Mouse (Mus musculus): ENCODE data around the gene Sqor. TPM values are rescaled to one million over a fixed set of nuclear protein-coding genes. Genes with fewer than 3 reads are reported as not detected.

Sqor gene
- total RNA-seq, 4 experiments from 2014 or later: 7.8 to 14.8 (median 8.1) TPM

DNA sequence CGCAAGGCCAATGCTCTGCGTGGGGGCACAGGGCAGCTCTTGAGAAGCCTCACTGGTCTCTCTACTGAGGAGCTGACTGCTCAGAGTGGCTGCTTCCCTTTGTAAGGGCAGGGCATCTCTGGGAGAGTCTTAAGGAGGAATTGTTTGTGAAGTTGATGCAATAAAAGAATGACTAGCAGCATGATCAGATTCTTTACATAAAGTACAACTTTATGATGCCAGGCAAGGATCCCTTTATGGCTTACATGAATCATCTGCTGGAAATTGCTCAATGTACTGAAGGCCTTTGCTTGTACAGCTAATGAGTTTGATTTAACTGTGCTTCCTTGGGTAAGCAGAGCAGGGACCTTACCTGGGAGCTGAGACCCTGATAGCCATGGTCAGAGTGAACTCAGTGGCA is 18.7 kb downstream of the Sqor start:
- no peak for DNase-seq (ENCODE audit: low spot score in 2 of 2)

DNA sequence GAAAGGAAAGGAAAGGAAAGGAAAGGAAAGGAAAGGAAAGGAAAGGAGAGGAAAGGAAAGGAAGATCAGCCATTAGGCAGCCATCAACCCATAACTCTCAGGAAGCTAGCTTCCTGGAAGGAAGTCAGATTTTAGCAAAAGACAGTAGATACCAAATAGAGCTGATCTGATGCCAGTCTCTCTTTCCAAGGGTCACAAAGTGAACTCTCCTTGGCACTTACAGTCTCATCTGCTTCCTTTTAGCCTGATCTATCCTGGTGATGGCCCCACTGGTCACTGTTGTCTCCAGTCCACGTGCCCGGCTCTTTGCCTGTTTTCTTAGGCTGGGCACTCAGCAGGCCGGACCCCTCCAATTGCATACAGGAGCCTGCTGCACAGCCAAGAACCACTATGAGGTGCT is 19.7 kb downstream of the Sqor start:
- DNase-seq (ENCODE audit: low spot score in 2 of 2): no peak

DNA sequence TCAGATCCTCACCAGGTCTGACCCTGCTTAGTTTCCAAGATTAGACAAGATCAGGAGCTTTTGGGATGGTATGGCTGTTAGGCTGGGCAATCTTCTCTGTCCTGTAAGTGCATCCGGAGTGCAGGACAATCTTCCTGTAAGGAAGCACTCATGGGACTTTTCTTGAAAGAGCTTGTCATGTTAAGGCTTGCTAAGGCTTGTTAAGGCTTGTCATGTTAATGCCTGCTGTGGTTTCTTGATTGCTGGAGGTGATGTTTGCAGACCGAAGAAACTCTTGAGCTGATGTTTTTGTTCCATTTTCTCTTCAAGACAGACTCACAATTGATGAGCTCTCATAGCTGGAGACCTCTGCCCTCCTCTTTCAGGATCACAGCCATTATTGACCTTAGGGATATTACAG is 21.1 kb downstream of the Sqor start:
- DNase-seq (ENCODE audit: low spot score in 2 of 2): no peak

DNA sequence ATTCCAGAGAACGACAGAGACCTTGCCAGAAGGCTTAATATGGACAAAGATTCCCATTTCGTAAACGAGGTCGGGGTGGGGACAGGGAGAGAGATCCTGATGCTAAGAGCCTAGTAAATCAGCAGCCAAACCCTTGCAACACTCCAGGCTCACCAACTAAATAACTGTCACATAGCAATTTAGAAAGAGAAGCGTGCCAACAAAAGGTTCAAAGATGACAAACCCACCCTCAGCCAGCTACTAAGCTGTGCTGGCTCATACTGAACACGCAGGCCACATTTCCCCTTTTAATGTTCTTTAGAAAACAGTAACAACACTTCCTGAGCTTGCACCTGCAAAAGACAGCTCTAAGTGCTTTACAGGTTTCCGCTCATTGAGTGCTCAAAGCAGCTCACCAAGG is 24.3 kb downstream of the Sqor start:
- no peak for DNase-seq (ENCODE audit: low spot score in 2 of 2)

DNA sequence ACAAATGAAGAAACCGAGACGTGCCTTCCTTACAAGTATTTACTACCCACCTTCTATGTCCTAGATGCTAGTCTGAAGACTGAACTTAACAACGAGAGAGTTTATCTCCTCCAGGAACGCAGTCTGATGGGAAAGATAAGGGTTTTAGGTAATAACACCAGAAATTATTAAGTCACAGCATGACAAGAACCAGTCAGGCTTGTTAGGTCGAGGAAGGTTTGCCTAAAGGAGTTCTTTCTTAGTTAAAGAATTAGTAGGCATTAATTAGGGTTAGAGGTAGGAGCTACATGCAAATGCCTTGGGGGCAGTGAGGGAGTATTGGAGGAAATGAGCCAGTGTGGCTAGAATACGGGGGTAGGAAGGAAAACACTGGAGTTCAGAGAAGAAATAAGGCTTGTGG is 24.7 kb downstream of the Sqor start:
- DNase-seq (ENCODE audit: low spot score in 2 of 2): no peak

DNA sequence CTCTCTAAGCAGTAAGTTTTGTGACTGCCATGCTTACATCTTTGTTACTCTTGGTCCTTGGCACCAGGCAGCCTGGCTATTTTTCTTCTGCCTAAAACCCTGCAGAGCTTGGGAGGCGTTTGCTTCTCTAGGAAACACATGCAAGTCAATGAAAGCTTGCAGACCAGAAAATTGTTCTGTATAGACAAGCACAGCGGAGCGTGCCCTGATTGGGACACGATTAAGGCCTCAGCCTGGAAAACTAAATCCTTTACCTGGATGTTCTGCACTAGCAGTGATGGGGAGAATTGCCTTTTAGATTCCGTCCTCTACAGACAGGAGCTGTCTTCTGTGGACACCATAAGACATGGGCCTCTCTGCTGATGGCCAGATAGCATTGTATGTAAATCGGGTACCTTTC is 39.4 kb downstream of the Sqor start:
- DNase-seq (ENCODE audit: low spot score in 2 of 2): no peak

DNA sequence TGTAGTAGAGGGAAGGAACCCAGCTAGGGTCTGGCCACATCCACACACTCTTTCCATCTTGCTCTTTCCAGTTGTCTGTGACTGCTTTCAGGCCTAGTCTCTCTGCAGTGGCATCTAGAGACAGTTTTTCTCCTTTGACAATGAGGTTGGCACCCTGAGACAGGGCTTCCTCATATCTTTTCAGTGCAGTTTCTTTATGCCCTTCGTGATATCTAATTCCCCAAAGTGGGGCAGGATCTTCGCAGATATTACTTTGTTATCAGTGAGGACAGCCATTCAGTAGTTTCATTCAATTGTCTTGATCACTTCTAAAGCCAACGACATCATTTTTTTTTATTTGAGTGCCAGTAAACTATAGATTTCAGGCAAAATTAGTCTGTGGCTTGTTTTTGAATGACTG is 41.0 kb downstream of the Sqor start:
- no peak for DNase-seq (ENCODE audit: low spot score in 2 of 2)

DNA sequence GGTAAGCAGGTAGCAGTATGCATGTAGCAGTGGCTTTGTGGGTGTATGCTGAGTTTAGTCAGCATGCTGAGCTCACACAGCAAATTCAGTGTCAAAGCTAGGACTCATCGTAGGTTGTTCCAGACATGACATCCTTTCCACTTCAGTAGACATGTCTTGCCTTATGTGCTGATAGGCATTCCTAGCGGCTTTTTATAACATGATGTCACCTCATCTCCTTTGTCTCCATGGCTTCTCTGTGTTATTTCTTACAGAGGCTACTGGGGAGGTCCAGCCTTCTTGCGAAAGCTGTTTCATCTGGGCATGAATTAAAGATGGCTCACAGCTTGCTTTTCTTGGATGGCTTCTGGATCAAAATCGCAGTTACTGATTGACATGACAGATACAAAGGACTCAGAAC is 44.0 kb downstream of the Sqor start:
- DNase-seq (ENCODE audit: low spot score in 2 of 2): no peak

DNA sequence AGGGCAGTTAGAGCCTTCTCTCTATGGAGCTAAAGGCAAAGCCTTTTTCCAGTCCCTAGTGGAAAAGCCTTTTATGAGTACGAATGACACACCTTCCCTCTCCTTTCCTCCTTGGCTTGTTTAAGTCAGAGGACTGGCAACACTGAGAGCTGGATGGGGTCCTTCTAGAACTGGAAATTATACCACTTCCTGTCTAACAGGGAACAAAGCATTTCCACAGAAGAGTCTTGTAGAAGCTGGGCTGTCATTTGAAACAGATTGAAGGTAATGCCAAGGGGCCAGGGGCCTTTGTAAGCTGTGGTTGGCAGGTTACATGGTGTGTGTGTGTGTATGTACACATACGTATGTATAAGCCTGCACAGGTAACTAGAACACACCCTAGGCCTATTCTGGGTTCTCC is 51.9 kb downstream of the Sqor start:
- no peak for DNase-seq (ENCODE audit: low spot score in 2 of 2)

DNA sequence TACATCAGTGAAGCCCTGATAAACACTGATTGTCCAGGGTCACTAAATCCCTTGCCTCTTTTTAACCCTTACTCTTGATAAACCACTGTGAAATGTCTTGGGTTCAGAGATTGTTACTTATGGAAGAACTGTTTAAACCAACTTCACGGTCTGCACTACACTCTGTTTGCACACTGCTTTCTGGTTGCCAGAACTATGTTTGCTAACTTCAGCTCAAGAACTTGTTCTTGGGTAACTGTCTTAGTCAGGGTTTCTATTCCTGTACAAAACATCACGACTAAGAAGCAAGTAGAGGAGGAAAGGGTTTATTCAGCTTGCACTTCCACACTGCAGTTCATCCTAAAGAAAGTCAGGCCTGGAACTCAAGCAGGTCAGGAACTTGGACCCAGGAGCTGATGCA is 56.2 kb downstream of the Sqor start:
- no peak for DNase-seq (ENCODE audit: low spot score in 2 of 2)

DNA sequence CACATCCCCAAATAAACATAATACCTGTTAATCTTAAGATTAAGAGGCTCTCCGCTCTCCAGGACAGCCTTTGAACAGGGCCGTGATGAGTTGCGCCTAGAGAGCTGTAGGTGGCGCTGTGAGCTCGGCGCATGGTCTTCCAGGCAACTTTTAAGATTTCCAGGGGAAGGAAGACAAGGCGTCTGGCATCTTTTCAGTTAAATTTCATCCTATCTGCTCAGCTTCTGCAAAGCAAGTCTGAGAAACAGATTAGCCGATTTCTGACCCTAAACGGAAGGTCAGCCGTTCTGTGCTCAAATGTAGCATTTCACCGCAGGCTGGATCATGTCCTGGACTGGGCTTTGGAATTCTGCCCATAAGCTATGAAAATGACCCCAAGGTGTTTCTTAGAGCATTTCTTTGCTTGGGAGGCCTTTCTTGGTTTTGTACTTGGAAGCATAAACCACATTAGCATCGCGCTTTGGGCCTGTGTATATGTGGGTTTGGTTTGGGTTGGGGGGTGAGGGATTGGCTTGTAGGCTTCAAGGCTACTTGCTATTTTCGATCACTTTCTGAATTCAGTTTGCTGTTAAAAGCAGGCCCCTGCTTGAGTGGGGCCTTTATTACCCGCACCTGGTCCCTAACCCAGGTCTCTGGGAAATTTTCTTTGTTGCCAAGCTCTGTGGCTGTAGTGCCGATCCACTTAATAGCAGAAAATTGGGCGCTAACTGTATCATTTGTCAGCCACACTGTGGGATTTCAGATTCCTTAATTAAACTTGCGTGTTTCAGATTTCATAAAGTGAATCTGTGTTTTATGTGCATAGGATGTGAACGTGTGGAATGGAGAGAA is 60.6 kb downstream of the Sqor start:
- peak; percentile 18 to 67 for DNase-seq (ENCODE audit: low spot score in 2 of 2)

DNA sequence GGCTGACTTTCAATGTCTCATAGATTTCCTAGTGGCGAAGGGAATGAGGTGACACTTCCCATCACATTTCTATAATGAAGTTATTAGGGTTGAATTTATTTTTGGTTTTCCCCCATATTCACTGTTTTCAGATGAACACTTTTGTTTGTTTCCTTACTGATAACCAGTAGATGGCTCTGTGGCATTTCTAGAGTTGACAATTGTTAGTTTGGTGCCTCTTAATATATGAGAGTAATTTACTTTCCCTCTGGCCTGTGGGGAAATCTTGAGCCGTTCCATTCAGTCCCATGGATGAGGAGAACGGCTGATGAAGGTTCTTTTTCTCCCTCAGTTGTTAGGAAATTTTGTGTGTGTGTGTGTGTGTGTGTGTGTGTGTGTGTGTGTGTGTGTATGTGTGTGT is 61.3 kb downstream of the Sqor start:
- no peak for DNase-seq (ENCODE audit: low spot score in 2 of 2)

DNA sequence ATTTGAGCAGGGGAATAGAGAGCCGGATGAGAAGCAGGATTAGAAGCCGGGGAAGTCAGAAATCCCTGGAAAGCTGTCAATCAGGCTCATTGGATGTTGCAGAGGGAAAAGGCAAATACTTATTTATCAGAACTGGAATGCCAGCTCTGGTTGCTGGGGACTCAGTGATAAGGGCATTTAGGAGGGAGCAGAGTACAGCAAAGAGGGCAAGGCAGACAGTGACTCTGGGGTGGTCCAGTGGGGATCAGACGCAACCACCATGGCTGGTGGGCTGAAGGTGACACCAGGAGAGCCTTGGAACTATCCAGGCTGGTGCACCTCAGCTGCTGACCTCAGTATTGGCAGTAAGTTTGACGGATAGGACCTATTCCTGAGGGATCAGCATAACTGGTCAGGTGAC is 89.6 kb downstream of the Sqor start:
- no peak for DNase-seq (ENCODE audit: low spot score in 2 of 2)

DNA sequence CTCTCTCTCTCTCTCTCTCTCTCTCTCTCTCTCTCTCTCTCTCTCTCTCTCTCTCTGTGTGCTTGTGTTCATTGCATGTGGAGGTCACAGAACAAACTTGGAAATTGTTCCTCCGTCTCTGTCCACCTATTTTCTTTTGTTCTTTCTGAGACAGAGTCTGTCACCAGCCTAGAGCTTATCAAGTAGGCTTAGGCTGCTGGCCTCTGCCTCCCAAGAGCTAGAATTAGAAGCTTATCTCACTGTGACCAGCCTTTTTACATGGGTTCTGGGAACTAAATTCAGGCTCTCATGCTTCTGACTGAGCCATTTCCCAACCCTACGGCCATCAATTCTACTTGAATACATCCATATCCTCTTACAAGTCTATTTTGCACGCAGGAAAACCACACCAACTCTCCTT is 90.3 kb downstream of the Sqor start:
- DNase-seq (ENCODE audit: low spot score in 2 of 2): no peak

Other genes starting within 250 kb of the Sqor start
- 100 to 1,000 TPM in 1 of 4 experiments, 10 to 100 TPM in 3; 91.7 to 100 (median 94.8) TPM for gene Gatm, start 153.9 kb upstream of the Sqor start, total RNA-seq (2022)
- gene AA467197, start 128.3 kb upstream of the Sqor start, total RNA-seq (2022): under 1 TPM; 0.54 to 0.91 (median 0.82) TPM
- gene Slc30a4, start 62.6 kb upstream of the Sqor start, total RNA-seq (2022): 10 to 100 TPM; 30.2 to 35.3 (median 33.0) TPM
- 10 to 100 TPM; 19.5 to 24.1 (median 21.1) TPM for gene Bloc1s6, start 26.7 kb upstream of the Sqor start, total RNA-seq (2022)